ENCODE assay signal across 9 mouse cellular contexts in genomic region chr4:98102625-98103336, GRCm38 (mm10).
A peak's percentile ranks its signal among the peaks of the same experiment; 100 is the strongest.
DNase-seq lines count a peak whose midpoint lies in the region; ATAC-seq lines count a peak whose summit lies in the region.
"Had no signal": no experiment of that assay in that cellular context is flagged by ENCODE, and none has a peak within 500 bp of the region (broad histone marks: within the 10 kb centered on the region; RNA-seq: fewer than 3 reads in every experiment).

No protein-coding gene starts in this region.

- no peaks in the 10 kb centered on the region for H3K36me3 ChIP-seq in kidney, embryonic 14.5 days (ENCODE audit: control insufficient read depth, insufficient read depth, low read length)
- 0 out of 2 replicates have a peak, but pooled peaks cover 3% of the 10 kb centered on the region for H3K36me3 ChIP-seq in embryonic facial prominence, embryonic 14.5 days (ENCODE audit: control insufficient read depth, insufficient read depth, low read length)
- no peaks in the 10 kb centered on the region for H3K36me3 ChIP-seq in midbrain, embryonic 13.5 days

- no peak overlapping the region for H3K4me3 ChIP-seq in kidney, embryonic 14.5 days (ENCODE audit: low read length)
- no peak overlapping the region for H3K4me3 ChIP-seq in embryonic facial prominence, embryonic 14.5 days (ENCODE audit: low read depth, low read length)
- peak overlapping the region; percentile 12; the same call in 1 of the 2 replicates for H3K4me3 ChIP-seq in midbrain, embryonic 13.5 days (replicated peaks)

- H3K27ac ChIP-seq in kidney, embryonic 14.5 days (ENCODE audit: low read depth, low read length) = no peak overlapping the region
- H3K27ac ChIP-seq in embryonic facial prominence, embryonic 14.5 days (replicated peaks; ENCODE audit: low read depth, low read length) = peak overlapping the region; percentile 36
- H3K27ac ChIP-seq in midbrain, embryonic 13.5 days = peak overlapping the region; percentile 75

- ATAC-seq in kidney, embryonic 14.5 days (ENCODE audit: low FRiP score, low TSS enrichment) = no peak
- no peak for ATAC-seq in embryonic facial prominence, embryonic 14.5 days (ENCODE audit: low read depth)
- ATAC-seq in midbrain, embryonic 13.5 days = peak; percentile 71
- no peak for ATAC-seq in activated CD4-positive, CD25-positive, alpha-beta regulatory T cell, adult 4 months

- peaks cover 33% of the 10 kb centered on the region for H3K4me1 ChIP-seq in kidney, embryonic 14.5 days (ENCODE audit: control insufficient read depth, insufficient read depth, low read length)
- peaks cover 69% of the 10 kb centered on the region for H3K4me1 ChIP-seq in embryonic facial prominence, embryonic 14.5 days (ENCODE audit: control insufficient read depth, insufficient read depth, low read length)
- peaks cover 89% of the 10 kb centered on the region for H3K4me1 ChIP-seq in midbrain, embryonic 13.5 days (replicated peaks)

- no peaks in the 10 kb centered on the region for H3K27me3 ChIP-seq in kidney, embryonic 14.5 days (ENCODE audit: control insufficient read depth, insufficient read depth, low read length)
- no peaks in the 10 kb centered on the region for H3K27me3 ChIP-seq in embryonic facial prominence, embryonic 14.5 days (replicated peaks; ENCODE audit: control insufficient read depth, insufficient read depth, low read length)
- H3K27me3 ChIP-seq in midbrain, embryonic 13.5 days = peaks cover 5% of the 10 kb centered on the region; the same call in 1 of the 2 replicates

- no peak overlapping the region for H3K9ac ChIP-seq in kidney, embryonic 14.5 days (ENCODE audit: low read depth, low read length)
- H3K9ac ChIP-seq in embryonic facial prominence, embryonic 14.5 days (ENCODE audit: low read depth, low read length) = 0 out of 2 replicates have a peak overlapping the region, but pooled peaks have one; percentile 0
- peak overlapping the region; percentile 41; the same call in 1 of the 2 replicates for H3K9ac ChIP-seq in midbrain, embryonic 13.5 days (replicated peaks)

- peak; percentile 27 for DNase-seq in kidney, adult 18-20 months
- DNase-seq in embryonic facial prominence, embryonic 14.5 days (ENCODE audit: low spot score) = no peak
- peak; percentile 51 to 58 for DNase-seq in layer of hippocampus, postnatal 14 days (ENCODE audit: low spot score in 2 of 2)
- DNase-seq in adrenal gland, postnatal 36 days = no peak
- no peak for DNase-seq in urinary bladder, postnatal 25 days (ENCODE audit: low spot score)
- DNase-seq: thymus, postnatal 25 days had no signal

- H3K9me3 ChIP-seq in kidney, embryonic 14.5 days (ENCODE audit: control insufficient read depth, low read length) = no peaks in the 10 kb centered on the region
- H3K9me3 ChIP-seq in embryonic facial prominence, embryonic 14.5 days (ENCODE audit: control insufficient read depth, low read length) = no peaks in the 10 kb centered on the region
- H3K9me3 ChIP-seq in midbrain, embryonic 13.5 days = no peaks in the 10 kb centered on the region

- H3K4me2 ChIP-seq in kidney, embryonic 14.5 days (replicated peaks; ENCODE audit: low read depth, low read length) = no peak overlapping the region
- H3K4me2 ChIP-seq in embryonic facial prominence, embryonic 14.5 days (ENCODE audit: low read depth, low read length) = no peak overlapping the region
- H3K4me2 ChIP-seq in midbrain, embryonic 13.5 days (replicated peaks) = peak overlapping the region; percentile 48

- 54% methylated on average over 24 of the region's 24 CpGs for whole genome bisulfite sequencing in kidney, embryonic 14.5 days
- 63% methylated on average over 24 of the region's 24 CpGs for WGBS in embryonic facial prominence, embryonic 14.5 days
- 27% methylated on average over 24 of the region's 24 CpGs for WGBS in midbrain, embryonic 13.5 days

Comparison
In these comparisons a context has a peak if more than half of its experiments do, and no peak if none do; other contexts are left out.
1. DNase-seq: peak in kidney, adult 18-20 months (single experiment) and layer of hippocampus, postnatal 14 days (2 of 2); none in embryonic facial prominence, embryonic 14.5 days (single experiment), adrenal gland, postnatal 36 days (0 of 2) and urinary bladder, postnatal 25 days (single experiment).